Mouse (Mus musculus) midbrain, embryonic 13.5 days (tissue): ENCODE measurements around the gene Hyal2. TPM values are rescaled to one million over a fixed set of nuclear protein-coding genes. Genes with fewer than 3 reads are reported as not detected.
"Not testable (repeated sequence)": the region's sequence is repeated elsewhere in the genome, so short reads cannot be mapped to it uniquely, and the experiment has no call there.

Experiments
- ATAC-seq: fragments of 200-750 bp; cut with Nextera tagmentation; 2 replicates; pipeline ENCODE4 v1.8.0; 2017; ENCODE audit warnings: mild to moderate bottlenecking, moderate TSS enrichment, moderate library complexity
- H3K27ac ChIP-seq: fragments of 300-500 bp; sonication (generic); 2 replicates; pipeline ENCODE4 v1.5.1; 2015; ENCODE audit warnings: inconsistent platforms, mild to moderate bottlenecking, moderate library complexity
- H3K27me3 ChIP-seq: fragments of 300-500 bp; sonication (generic); 2 replicates; pipeline ENCODE4 v1.6.1; 2015; ENCODE audit warnings: mild to moderate bottlenecking, inconsistent platforms
- H3K36me3 ChIP-seq: fragments of 300-500 bp; sonication (generic); 2 replicates; pipeline ENCODE4 v1.6.1; 2015; ENCODE audit warnings: mild to moderate bottlenecking, inconsistent platforms
- H3K4me1 ChIP-seq: fragments of 300-500 bp; sonication (generic); replicated peaks from 2 replicates; pipeline ENCODE4 v1.6.1; 2015; ENCODE audit warnings: inconsistent platforms
- H3K4me2 ChIP-seq: fragments of 300-500 bp; sonication (generic); replicated peaks from 2 replicates; pipeline ENCODE4 v1.6.1; 2015; ENCODE audit warnings: moderate library complexity, mild to moderate bottlenecking, inconsistent platforms
- H3K4me3 ChIP-seq: fragments of 300-500 bp; sonication (generic); replicated peaks from 2 replicates; pipeline ENCODE4 v1.5.1; 2015; ENCODE audit warnings: mild to moderate bottlenecking, inconsistent platforms
- H3K9ac ChIP-seq: fragments of 300-500 bp; sonication (generic); replicated peaks from 2 replicates; pipeline ENCODE4 v1.6.1; 2015; ENCODE audit warnings: mild to moderate bottlenecking, inconsistent platforms
- H3K9me3 ChIP-seq: fragments of 300-500 bp; sonication (generic); 2 replicates; pipeline ENCODE4 v1.6.1; 2016; ENCODE audit warnings: mild to moderate bottlenecking, inconsistent platforms
- WGBS: fragments of 180-500 bp; shearing (Covaris S2); methylation state at CpG from one replicate; pipeline ENCODE4 v1.1.7; 2015; 5-methylcytosine and 5-hydroxymethylcytosine counted together
- polyA plus RNA-seq: library from polyadenylated mRNA; unstranded; fragments of >200 nt; fragmentation: Nextera tagmentation; extraction: Ambion mirVana; gene quantifications from 2 replicates; pipeline ENCODE4 v1.2.1, GENCODE M21; 2015

The Hyal2 gene
- polyA plus RNA-seq, 1 experiment from 2014 or later = 106 TPM

GRCm38 (mm10) chr9:107573774-107574173 is 6.0 kb downstream of the Hyal2 start:
- WGBS = 74% methylated on average over 6 of the region's 6 CpGs
- not testable (repeated sequence) for H3K27me3 ChIP-seq, H3K27ac ChIP-seq, H3K9ac ChIP-seq, H3K9me3 ChIP-seq, H3K4me2 ChIP-seq, H3K4me3 ChIP-seq, ATAC-seq
- H3K36me3 ChIP-seq = peaks cover 44% of the 10 kb centered on the region
- peaks cover 51% of the 10 kb centered on the region for H3K4me1 ChIP-seq

GRCm38 (mm10) chr9:107575579-107576356 is 8.0 kb downstream of the Hyal2 start:
- H3K4me3 ChIP-seq = no peak overlapping the region
- peak overlapping the region; percentile 15; the same call in 1 of the 2 replicates for H3K27ac ChIP-seq
- whole genome bisulfite sequencing = 92% methylated on average over 14 of the region's 14 CpGs
- H3K9ac ChIP-seq = no peak overlapping the region
- no peak for ATAC-seq
- H3K9me3 ChIP-seq = no peaks in the 10 kb centered on the region
- H3K36me3 ChIP-seq = peaks cover 38% of the 10 kb centered on the region
- peaks cover 55% of the 10 kb centered on the region for H3K4me1 ChIP-seq
- H3K27me3 ChIP-seq = no peaks in the 10 kb centered on the region
- no peak overlapping the region for H3K4me2 ChIP-seq

- Histone ChIP-seq H3K9ac (peak within 1 kb of the TSS; percentile 42), H3K4me3 (peak within 1 kb of the TSS; percentile 27)
Observed at GRCm38 (mm10) chr9:107576357-107577107, 8.8 kb downstream of the Hyal2 start, which contains the start of gene Hyal1. TSS of gene Hyal1 (plus strand) at chr9:107576927.

GRCm38 (mm10) chr9:107577871-107578270 is 10.1 kb downstream of the Hyal2 start:
- Histone ChIP-seq H3K4me2 (no peak overlapping the region), H3K27me3 (no peaks in the 10 kb centered on the region), H3K27ac (no peak overlapping the region), H3K9ac (no peak overlapping the region), H3K9me3 (no peaks in the 10 kb centered on the region), H3K4me1 (peaks cover 50% of the 10 kb centered on the region), H3K4me3 (no peak overlapping the region), H3K36me3 (peaks cover 22% of the 10 kb centered on the region)
- WGBS = 94% methylated on average over 10 of the region's 10 CpGs
- no peak for ATAC-seq

More at GRCm38 (mm10) chr9:107576357-107577107, 8.8 kb downstream of the Hyal2 start, which contains the start of gene Hyal1:
- Histone ChIP-seq H3K4me2 (peak within 1 kb of the TSS; percentile 44), H3K27me3 (no peaks in the 10 kb centered on the region), H3K4me1 (peaks cover 55% of the 10 kb centered on the region), H3K27ac (peak within 1 kb of the TSS; percentile 22), H3K36me3 (peaks cover 30% of the 10 kb centered on the region), H3K9me3 (no peaks in the 10 kb centered on the region)
- peak; percentile 59; the same call in 1 of the 2 replicates for ATAC-seq
- 28% methylated on average over 16 of the region's 16 CpGs for WGBS

DNA sequence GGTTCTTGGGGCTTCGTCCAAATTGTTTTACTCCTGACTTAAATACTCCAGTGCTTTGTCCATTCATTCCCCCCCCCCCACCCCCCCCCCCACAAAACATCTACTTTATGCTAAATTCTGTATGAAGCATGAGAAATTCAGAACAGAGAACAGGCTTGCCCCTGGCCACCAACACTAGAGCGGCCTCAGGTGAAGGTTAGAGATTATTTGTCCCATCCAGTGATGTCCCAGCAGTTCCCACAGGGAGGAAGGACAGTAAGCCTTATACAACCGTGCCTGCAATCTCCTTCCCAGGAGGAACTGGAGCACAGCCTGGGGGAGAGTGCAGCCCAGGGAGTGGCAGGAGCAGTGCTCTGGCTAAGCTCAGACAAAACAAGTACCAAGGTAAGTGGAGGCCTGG is 10.8 kb downstream of the Hyal2 start, which contains the start of gene Naa80:
Gene Naa80, plus strand, starts transcription at position 301 of the 400 bp plus-strand sequence.
- H3K27ac ChIP-seq = no peak within 1 kb of the TSS

GRCm38 (mm10) chr9:107579023-107579900 is 11.5 kb downstream of the Hyal2 start:
- Histone ChIP-seq H3K9me3 (no peaks in the 10 kb centered on the region), H3K27me3 (no peaks in the 10 kb centered on the region), H3K9ac (peak overlapping the region; percentile 1; the same call in 1 of the 2 replicates), H3K36me3 (peaks cover 22% of the 10 kb centered on the region), H3K27ac (no peak overlapping the region), H3K4me3 (no peak overlapping the region), H3K4me2 (no peak overlapping the region), H3K4me1 (peaks cover 50% of the 10 kb centered on the region)
- WGBS = 94% methylated on average over 14 of the region's 14 CpGs
- ATAC-seq = no peak

More for the DNA sequence above, 10.8 kb downstream of the Hyal2 start, which contains the start of gene Naa80:
- peak within 1 kb of the TSS; percentile 1; the same call in 1 of the 2 replicates for H3K9ac ChIP-seq
- H3K4me3 ChIP-seq = no peak within 1 kb of the TSS
- H3K4me1 ChIP-seq = peaks cover 50% of the 10 kb centered on the region
- H3K4me2 ChIP-seq = no peak within 1 kb of the TSS
- H3K36me3 ChIP-seq = peaks cover 22% of the 10 kb centered on the region
- no peak for ATAC-seq
- no peaks in the 10 kb centered on the region for H3K27me3 ChIP-seq
- WGBS = 81% methylated on average over 3 of the region's 3 CpGs
- no peaks in the 10 kb centered on the region for H3K9me3 ChIP-seq

DNA sequence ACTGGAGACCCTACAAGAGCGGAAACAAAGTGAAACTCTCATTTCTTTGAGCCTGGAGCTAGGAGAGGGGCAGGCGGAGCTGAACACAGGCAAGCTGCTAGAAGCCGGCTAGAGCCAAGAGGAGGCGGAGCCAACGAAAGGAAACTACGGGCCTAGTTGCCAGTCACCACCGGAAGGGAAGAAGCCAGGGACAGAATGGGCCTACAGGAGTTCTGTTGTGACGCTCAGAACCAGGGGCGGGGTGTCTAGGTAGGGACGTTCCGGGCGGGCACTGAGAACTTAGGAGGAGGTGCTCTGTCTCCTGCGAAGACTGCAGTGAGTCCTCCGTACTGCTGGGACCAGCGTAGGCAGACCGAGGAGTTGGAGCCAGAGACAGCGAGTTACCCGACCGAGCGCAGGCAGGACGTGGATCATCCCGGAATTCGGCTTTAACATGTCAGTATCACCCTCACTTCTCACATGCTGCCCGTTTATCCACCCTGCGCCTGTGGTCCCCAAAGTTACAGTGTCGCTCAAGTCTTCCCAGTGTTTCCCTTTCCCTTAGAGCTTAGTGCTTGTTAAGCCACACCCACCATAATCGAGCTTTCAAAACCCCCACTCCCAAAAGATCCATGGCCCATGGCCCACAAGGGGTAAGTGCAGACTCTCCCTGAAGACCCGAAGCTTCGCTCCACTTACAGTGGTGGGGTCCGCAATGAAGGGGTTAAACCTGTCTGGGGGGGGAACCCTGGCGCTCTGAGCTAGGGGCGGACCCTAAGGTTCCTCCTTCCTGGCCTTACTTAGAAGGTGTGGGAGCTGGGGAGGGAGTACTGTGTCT is 13.0 kb downstream of the Hyal2 start, which contains the start of gene Hyal3:
Gene Hyal3, plus strand, starts transcription at position 318 of the 817 bp plus-strand sequence.
- H3K4me3 ChIP-seq = peak within 1 kb of the TSS; percentile 60
- no peaks in the 10 kb centered on the region for H3K9me3 ChIP-seq
- H3K4me2 ChIP-seq = peak within 1 kb of the TSS; percentile 97
- no peaks in the 10 kb centered on the region for H3K27me3 ChIP-seq
- H3K27ac ChIP-seq = peak within 1 kb of the TSS; percentile 80
- H3K4me1 ChIP-seq = peaks cover 50% of the 10 kb centered on the region
- WGBS = under 1% methylated on average over 32 of the region's 32 CpGs
- H3K9ac ChIP-seq = peak within 1 kb of the TSS; percentile 78
- peaks cover 17% of the 10 kb centered on the region for H3K36me3 ChIP-seq
- peak; percentile 82 for ATAC-seq

DNA sequence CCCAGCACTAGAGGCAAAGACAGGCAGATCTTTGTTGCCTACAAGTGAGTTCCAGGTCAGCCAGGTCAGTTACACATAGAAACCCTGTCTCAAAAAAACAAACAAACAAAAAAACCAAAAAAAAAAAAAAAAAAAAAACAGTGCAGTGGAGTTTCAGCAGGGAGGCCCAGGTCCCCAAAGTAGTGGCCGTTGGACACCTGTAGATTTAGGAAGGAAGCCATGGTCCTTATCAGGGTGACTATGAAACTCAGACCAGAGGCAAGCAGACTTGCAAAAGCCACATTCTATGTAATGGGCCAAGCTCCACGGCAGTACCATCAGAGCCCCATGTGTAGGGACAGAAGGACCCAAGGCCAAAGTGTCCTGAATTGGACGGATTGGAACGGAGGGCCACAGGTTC is 13.8 kb downstream of the Hyal2 start:
- H3K4me1 ChIP-seq = peaks cover 48% of the 10 kb centered on the region
- no peak overlapping the region for H3K27ac ChIP-seq
- no peak for ATAC-seq
- H3K27me3 ChIP-seq = no peaks in the 10 kb centered on the region
- no peaks in the 10 kb centered on the region for H3K9me3 ChIP-seq
- peak overlapping the region; percentile 78 for H3K9ac ChIP-seq
- peak overlapping the region; percentile 97 for H3K4me2 ChIP-seq
- WGBS = 84% methylated on average over 4 of the region's 4 CpGs
- peaks cover 17% of the 10 kb centered on the region for H3K36me3 ChIP-seq
- peak overlapping the region; percentile 60 for H3K4me3 ChIP-seq

DNA sequence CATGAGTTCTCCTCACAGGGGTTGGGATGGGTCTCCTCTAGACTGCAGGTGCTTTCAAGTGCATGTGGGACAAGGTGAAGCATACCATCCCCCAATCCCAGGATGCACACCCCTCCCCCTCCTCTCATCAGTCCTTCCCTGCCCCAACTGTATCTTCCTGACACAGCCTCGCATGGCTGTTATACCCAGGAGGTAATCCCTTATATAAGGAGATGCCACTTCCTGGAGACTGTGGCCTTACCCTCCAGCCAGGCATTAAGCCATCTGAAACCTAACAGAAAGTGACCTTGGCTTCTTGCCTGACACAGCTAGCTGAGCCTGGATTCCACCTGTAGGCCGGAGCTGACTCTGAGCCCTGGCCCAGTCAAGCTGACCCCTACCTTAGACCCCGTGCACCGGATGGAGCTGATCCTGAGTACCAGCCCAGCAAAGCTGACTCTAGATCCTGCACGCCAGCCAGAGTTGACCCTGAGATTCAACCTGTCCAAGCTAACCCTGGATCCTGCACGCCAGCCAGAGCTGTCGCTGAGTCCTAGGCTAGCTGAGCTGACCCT is 14.8 kb downstream of the Hyal2 start:
- H3K9me3 ChIP-seq = no peaks in the 10 kb centered on the region
- H3K4me1 ChIP-seq = peaks cover 41% of the 10 kb centered on the region

DNA sequence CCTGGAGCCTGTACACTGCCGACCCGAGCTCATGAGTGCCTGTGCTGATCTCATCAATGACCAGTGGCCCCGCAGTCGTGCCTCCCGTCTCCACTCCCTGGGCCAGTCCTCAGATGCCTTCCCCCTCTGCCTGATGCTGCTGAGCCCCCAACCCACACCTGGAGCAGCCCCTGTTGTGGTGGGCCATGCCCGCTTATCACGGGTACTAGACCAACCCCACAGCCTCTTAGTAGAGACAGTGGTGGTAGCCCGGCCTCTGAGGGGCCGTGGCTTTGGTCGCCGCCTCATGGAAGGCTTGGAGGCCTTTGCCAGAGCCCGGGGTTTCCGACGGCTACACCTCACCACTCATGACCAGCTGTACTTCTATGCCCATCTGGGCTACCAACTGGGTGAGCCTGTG is 15.4 kb downstream of the Hyal2 start:
- Histone ChIP-seq H3K9me3 (no peaks in the 10 kb centered on the region), H3K4me3 (no peak overlapping the region), H3K4me2 (no peak overlapping the region), H3K27ac (no peak overlapping the region), H3K27me3 (no peaks in the 10 kb centered on the region), H3K36me3 (peaks cover 17% of the 10 kb centered on the region), H3K9ac (no peak overlapping the region), H3K4me1 (peaks cover 41% of the 10 kb centered on the region)
- WGBS = 92% methylated on average over 14 of the region's 14 CpGs
- ATAC-seq = no peak

More for the DNA sequence above, 14.8 kb downstream of the Hyal2 start:
- WGBS = 91% methylated on average over 7 of the region's 7 CpGs
- peaks cover 17% of the 10 kb centered on the region for H3K36me3 ChIP-seq
- no peak overlapping the region for H3K27ac ChIP-seq
- 0 out of 2 replicates have a peak overlapping the region, but pooled peaks have one; percentile 32 for H3K9ac ChIP-seq
- 0 out of 2 replicates have a peak overlapping the region, but pooled peaks have one; percentile 0 for H3K4me2 ChIP-seq
- H3K4me3 ChIP-seq = no peak overlapping the region
- H3K27me3 ChIP-seq = no peaks in the 10 kb centered on the region
- ATAC-seq = no peak
